Mouse (Mus musculus) R1 (cell line): Measurements from ENCODE around the gene Sall1.

Experiments used
- DNase-seq: peaks from one replicate; pipeline ENCODE4 v3.0.0-alpha.2; 2018; ENCODE audit warnings: low read depth, low spot score

The Sall1 gene

DNA sequence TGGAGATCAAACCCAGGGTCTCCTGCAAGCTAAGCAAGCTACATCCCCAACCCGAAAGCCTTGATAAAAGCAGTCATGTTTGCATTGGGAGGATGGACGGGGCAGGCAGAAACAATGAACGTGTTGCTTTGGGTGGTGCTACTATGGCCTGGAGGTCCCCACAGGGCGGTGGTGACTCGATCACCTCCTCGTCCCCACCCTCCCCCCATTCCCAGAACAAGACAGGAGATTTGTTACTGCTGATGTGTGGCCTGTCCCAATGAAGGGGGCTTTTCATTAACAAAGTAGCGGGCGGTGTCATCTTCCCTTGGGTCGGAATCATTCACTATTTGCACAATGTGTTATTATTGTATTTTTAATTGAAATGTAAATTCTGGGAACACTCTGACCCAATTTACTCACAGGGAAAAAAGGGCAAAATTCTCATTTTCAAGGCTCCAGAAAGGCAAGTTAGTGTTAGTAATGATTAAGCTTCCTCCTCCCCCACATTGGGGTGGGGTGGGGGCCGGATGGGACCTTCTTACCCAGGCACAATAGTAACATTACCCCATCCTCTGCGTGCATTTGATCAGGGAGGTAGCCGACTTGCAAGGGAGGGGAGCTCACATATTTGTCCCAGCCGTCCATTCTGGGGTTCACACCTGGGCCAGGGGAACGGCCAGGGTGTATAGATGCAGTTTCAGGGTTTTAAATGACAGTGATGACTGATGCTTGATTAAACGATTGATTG is 52.0 kb downstream of the Sall1 start:
- DNase-seq, result peak; percentile 62

DNA sequence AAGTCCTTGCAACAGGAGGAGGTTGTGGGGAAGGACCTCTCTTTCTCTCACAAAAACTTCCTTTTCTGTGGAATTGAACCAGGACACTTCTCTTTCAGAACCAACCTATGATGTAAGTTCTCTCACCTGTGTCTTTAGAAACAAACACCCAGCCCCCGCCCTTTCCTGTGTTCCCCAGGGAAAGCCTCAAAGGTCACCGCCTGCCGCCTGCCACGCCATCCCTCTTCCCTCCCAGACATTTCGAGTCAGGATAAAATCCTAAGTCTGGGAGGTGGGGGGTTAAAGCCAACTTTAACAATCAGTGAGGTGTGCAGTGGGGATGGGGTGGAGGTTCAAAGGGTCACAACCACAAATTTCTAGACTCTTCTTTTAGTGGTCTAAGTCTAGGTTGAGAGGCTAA is 52.8 kb downstream of the Sall1 start:
- peak; percentile 59 for DNase-seq

DNA sequence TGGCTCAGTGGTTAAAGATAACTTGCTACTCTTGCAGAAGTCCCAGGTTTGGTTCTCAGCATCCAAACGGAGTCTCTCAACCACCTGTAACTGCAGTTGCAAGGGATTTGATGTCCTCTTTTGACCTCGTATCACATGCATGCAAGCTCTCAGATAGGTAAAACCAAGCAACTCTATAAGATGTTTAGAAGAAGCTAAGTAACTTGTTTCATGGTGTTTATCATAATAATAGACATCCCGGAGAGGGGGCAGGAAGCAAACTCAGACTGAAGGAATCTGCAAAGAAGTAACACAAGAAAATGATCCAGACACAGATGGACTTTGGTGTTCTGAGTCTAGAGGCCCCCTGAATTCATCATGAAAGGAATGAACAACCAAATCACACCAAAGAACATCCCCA is 55.0 kb downstream of the Sall1 start:
- DNase-seq, result peak; percentile 89

DNA sequence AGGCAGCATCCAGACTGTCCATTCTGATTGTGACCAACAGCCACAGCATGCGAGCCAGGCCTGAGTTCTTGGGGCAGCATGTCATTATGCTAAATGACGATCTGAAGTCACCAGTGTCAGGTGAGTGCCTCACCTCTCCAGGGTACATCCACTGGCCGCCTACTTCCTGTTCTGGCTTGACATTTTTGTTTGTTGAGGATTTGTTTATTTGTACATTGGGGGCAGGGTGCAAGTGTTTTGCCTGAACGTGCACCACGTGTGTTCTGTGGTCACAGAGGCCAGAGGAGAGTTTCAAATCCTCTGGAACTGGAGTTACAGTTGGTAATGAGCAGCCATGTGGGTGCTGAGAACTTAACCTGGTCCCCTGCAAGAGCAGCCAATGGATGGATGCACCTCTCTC is 60.5 kb downstream of the Sall1 start:
- DNase-seq, result no peak
